Mouse (Mus musculus) testis, adult 2 months (tissue): ENCODE data around the gene Thnsl1. TPM values are rescaled to one million over a fixed set of nuclear protein-coding genes. Genes with fewer than 3 reads are reported as not detected.
A peak's percentile ranks its signal among the peaks of the same experiment; 100 is the strongest.

ENCODE experiments used
- H3K27ac ChIP-seq: fragments of 200-500 bp; 2 replicates; pipeline ENCODE4 v1.5.1; 2012; ENCODE audit warnings: low read depth, low read length; ENCODE audit not compliant: control insufficient read depth, insufficient read depth
- H3K27me3 ChIP-seq: fragments of 200-500 bp; 2 replicates; pipeline ENCODE4 v1.6.1; 2012; ENCODE audit warnings: mild to moderate bottlenecking, low read length, moderate library complexity; ENCODE audit not compliant: control insufficient read depth, insufficient read depth
- H3K36me3 ChIP-seq: fragments of 200-500 bp; 2 replicates; pipeline ENCODE4 v1.6.1; 2012; ENCODE audit warnings: mild to moderate bottlenecking, low read length; ENCODE audit not compliant: control insufficient read depth, insufficient read depth
- H3K4me1 ChIP-seq: fragments of 200-500 bp; 2 replicates; pipeline ENCODE4 v1.6.1; 2012; ENCODE audit warnings: low read length; ENCODE audit not compliant: control insufficient read depth, insufficient read depth
- H3K4me3 ChIP-seq: fragments of 200-500 bp; 2 replicates; pipeline ENCODE4 v1.5.1; 2012; ENCODE audit warnings: low read depth, mild to moderate bottlenecking, low read length, moderate library complexity, mixed read lengths; ENCODE audit not compliant: control insufficient read depth
- CTCF ChIP-seq: fragments of 200-500 bp; IDR thresholded peaks from 2 replicates; pipeline ENCODE4 v1.5.1; 2012; ENCODE audit warnings: low read depth, mild to moderate bottlenecking, inconsistent platforms, low read length, moderate library complexity; ENCODE audit not compliant: control insufficient read depth, insufficient read depth, insufficient replicate concordance
- POLR2A ChIP-seq: fragments of 200-500 bp; IDR thresholded peaks from 2 replicates; pipeline ENCODE4 v1.6.1; 2012; ENCODE audit warnings: low read depth, mild to moderate bottlenecking, inconsistent platforms, low read length, moderate library complexity; ENCODE audit not compliant: control insufficient read depth
- polyA plus RNA-seq: library from polyadenylated mRNA; depleted of rRNA; stranded (reverse); fragments of >200 nt; gene quantifications from 2 replicates; pipeline ENCODE4 v1.2.3, GENCODE M21; 2012; rRNA removed

Gene Thnsl1
- polyA plus RNA-seq = 17.1 and 20.6 TPM in 2 replicates

DNA sequence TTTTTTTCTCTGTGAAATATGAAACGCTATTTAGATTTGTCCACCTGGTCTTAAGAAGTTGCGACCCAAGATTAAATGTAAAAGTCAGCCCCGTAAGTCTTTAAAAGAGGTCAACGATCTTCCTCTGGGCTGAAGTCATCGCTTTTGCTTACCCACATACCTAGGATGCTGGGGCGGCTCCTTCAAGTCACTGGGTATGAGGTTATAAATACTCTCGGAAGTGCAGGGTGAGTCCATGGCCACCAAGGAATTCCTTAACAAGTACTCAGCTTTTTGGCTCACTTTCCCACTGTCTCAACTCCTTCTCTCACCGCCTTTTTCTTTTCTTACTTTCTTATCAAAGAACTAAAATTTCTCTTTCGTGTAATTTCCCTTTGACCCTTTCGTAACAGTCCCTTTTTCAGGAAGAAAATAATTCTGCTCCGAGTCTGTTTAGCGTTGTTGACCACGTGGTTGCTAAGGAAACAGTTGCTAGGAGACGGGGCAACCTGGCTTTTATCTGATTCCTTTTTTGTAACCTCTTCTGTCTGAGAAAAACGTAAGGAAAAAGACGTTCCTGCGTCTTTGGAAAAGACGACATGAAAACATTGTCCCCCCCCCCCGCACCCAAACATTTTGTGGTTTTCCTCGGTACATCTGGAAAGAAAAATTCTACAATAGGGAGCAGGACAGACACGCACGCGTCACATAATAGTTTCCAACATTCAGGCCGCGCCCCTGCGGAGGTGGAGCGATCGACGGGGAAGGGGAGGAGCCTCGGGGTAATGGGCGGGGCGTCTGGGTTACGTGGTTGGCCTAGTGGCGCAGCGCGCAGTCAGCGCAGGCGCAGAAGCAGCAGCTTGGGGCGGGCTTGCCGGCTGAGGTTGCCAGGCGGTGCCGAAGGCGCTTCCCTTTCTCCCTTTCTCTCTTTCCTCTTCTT is at the start of gene Thnsl1, which contains the start of gene Enkur:
Gene Thnsl1 (plus strand): TSS at position 813 of the 919 bp plus-strand sequence.
Gene Enkur (minus strand): TSS at position 454 of the 919 bp plus-strand sequence.
- H3K27me3 ChIP-seq = no peaks in the 10 kb centered on the region
- peak within 1 kb of the TSS; percentile 100 for H3K4me3 ChIP-seq
- no peaks in the 10 kb centered on the region; the same call in 1 of the 2 replicates for H3K4me1 ChIP-seq
- H3K36me3 ChIP-seq = no peaks in the 10 kb centered on the region
- H3K27ac ChIP-seq = peak within 1 kb of the TSS; percentile 95
- TF ChIP-seq CTCF (no peak), POLR2A (peak; percentile 95)

DNA sequence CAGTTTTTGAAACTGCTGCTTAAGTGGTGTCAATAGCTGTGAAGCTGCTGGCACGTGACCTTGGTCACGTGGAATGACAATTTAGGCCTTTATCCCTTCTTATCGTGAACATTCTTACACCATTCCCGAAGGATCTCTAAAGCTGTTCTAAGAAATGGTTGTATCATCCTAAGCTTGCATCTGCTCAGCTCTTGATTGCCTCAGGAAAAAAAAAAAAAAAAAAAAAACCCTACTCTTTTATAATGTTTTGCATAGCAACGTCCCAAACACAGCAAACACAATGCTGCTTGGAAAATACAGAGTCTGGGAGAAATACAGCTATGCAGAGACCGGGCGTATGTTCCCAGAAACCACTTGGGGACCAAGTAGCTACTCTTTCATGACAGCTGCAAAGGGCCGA is 41.2 kb upstream of the Thnsl1 start:
- no peaks in the 10 kb centered on the region for H3K36me3 ChIP-seq
- no peak overlapping the region for H3K27ac ChIP-seq
- TF ChIP-seq CTCF (no peak), POLR2A (no peak)
- H3K27me3 ChIP-seq = no peaks in the 10 kb centered on the region
- no peak overlapping the region for H3K4me3 ChIP-seq
- H3K4me1 ChIP-seq = no peaks in the 10 kb centered on the region

DNA sequence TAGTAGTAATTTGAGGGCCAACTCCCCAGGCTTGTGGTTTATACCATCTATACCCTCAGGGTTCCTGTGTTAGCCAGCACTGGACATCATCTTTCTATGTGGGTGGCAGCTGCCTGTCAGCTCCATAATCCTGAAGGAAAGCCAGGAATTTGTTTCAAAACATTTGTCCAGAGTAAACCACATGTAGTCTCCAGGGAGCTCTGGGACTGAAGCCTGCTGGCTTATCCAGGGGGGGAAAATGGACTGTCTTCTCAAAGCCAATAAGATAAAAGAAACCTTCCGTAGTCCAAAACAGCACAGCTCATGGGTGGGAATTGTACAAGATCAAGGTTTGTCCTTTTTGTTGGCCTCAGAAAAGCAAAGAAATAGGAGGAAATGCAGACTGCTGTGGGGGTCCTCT is 37.6 kb upstream of the Thnsl1 start:
- H3K4me1 ChIP-seq = no peaks in the 10 kb centered on the region
- H3K4me3 ChIP-seq = no peak overlapping the region
- no peak overlapping the region for H3K27ac ChIP-seq
- H3K36me3 ChIP-seq = no peaks in the 10 kb centered on the region
- H3K27me3 ChIP-seq = no peaks in the 10 kb centered on the region
- TF ChIP-seq POLR2A = no peak
- TF ChIP-seq CTCF = no peak

DNA sequence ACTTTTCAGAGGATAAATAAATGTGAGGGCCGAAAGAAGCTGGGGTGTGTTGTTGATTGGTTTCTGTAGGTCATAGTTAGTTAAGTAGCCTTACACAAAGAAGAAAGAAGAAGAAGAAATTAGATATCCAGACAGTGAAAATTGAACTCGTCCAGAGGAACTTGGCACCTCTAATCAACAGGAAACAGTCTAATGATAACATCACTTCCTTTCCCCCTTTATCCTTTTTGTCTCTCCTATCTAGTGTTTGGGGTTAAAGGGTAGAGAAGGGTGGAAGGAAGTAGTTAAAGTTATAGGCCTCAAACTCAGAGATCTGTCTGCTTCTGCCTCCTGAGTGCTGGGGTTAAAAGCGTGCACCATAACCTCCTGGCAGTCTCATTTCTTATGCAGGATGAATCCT is 32.7 kb upstream of the Thnsl1 start:
- H3K36me3 ChIP-seq = no peaks in the 10 kb centered on the region
- no peak for TF ChIP-seq POLR2A
- H3K4me1 ChIP-seq = no peaks in the 10 kb centered on the region
- H3K27ac ChIP-seq = no peak overlapping the region
- H3K4me3 ChIP-seq = no peak overlapping the region
- no peaks in the 10 kb centered on the region for H3K27me3 ChIP-seq

DNA sequence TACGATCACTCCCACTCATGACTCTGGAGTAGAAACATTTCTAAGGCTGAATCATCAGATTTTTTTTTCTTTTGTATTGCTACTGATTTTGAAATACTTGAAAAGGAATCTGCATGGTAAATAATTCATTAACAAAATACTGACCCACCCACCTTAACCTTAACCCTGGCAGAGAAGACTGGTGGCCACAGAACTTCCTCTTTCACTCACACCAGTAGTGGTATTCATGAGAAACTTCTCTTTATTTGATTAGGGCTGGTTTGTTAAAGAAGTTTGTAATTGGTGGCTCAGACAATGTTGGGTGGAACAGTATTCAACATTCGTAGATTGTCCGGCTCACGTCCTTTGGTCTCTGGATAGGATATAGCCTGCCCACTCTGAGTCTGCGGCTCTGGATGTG is 26.4 kb upstream of the Thnsl1 start:
- TF ChIP-seq CTCF (no peak), POLR2A (no peak)
- H3K36me3 ChIP-seq = no peaks in the 10 kb centered on the region
- H3K4me1 ChIP-seq = no peaks in the 10 kb centered on the region
- H3K27me3 ChIP-seq = no peaks in the 10 kb centered on the region
- no peak overlapping the region for H3K4me3 ChIP-seq
- H3K27ac ChIP-seq = no peak overlapping the region

DNA sequence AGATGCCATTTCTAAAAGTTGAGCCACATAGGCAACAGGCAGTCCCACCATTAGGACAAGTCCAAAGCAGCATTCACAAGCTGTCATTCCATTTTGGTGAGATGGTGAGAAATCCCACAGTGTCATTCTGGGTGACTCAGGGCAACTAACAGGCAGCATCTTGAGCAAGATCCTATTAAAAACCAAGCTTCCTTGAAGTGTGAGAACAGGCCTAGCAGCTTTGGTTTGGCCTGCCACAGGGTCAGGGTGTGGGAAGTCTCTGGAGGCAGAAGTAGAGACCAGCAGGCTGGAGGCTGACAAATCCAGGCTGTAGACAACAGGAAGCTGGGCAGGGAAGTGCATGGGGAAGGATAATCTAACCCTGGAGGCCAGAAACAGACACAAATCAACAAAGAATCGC is 22.7 kb upstream of the Thnsl1 start:
- TF ChIP-seq CTCF = no peak
- Histone ChIP-seq H3K4me3 (no peak overlapping the region), H3K4me1 (no peaks in the 10 kb centered on the region), H3K27me3 (no peaks in the 10 kb centered on the region), H3K36me3 (no peaks in the 10 kb centered on the region), H3K27ac (no peak overlapping the region)

DNA sequence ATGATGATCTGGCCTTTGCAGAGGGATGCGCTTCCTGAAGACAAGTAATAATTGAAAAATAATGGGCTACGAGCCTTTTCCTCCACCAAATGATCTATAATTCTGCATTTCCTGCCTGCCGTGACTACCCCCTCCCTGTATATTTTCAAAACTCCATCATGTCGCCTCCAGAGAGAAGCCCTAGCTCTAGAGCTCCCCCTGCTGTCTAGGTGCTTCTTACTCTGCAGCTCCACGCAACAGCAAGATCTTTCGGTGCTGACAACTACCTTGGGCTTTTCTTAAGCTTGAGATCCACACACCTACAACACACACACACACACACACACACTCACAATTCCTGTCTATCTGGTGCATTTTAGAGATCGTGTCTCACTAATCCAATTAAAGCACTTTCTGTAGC is 17.9 kb upstream of the Thnsl1 start:
- TF ChIP-seq POLR2A = no peak
- peak; percentile 43; the same call in 1 of the 2 replicates for TF ChIP-seq CTCF
- H3K27ac ChIP-seq = no peak overlapping the region
- no peaks in the 10 kb centered on the region for H3K4me1 ChIP-seq
- H3K36me3 ChIP-seq = no peaks in the 10 kb centered on the region
- H3K27me3 ChIP-seq = no peaks in the 10 kb centered on the region
- no peak overlapping the region for H3K4me3 ChIP-seq
